Mouse (Mus musculus) myocyte (in vitro differentiated cells): ENCODE results near the gene Crtc3. TPM values are rescaled to one million over a fixed set of nuclear protein-coding genes. Genes with fewer than 3 reads are reported as not detected.
A peak's percentile ranks its signal among the peaks of the same experiment; 100 is the strongest.

Experiments used
- H3K27me3 ChIP-seq: one replicate; pipeline ENCODE4 v1.6.1; 2011; ENCODE audit not compliant: control insufficient read depth, insufficient read depth, insufficient read length
- H3K36me3 ChIP-seq: one replicate; pipeline ENCODE4 v1.6.1; 2011; ENCODE audit not compliant: control insufficient read depth, insufficient read depth
- H3K4me2 ChIP-seq: one replicate; pipeline ENCODE4 v1.6.1; 2011; ENCODE audit warnings: low read depth, control low read depth
- H3K4me3 ChIP-seq: one replicate; pipeline ENCODE4 v1.5.1; 2011; ENCODE audit warnings: mild to moderate bottlenecking, control low read depth, moderate library complexity
- H3K79me2 ChIP-seq: one replicate; pipeline ENCODE4 v1.6.1; 2011; ENCODE audit not compliant: control insufficient read depth, insufficient read depth
- H3ac ChIP-seq: one replicate; pipeline ENCODE4 v1.6.1; 2011; ENCODE audit not compliant: control insufficient read depth, insufficient read length
- CEBPB ChIP-seq: IDR thresholded peaks from 2 replicates; pipeline ENCODE4 v1.6.1; 2011; ENCODE audit warnings: mild to moderate bottlenecking, moderate library complexity; ENCODE audit not compliant: poor library complexity, insufficient read depth, severe bottlenecking
- E2F4 ChIP-seq: IDR thresholded peaks from one replicate; pipeline ENCODE4 v1.6.1; 2011; ENCODE audit warnings: mild to moderate bottlenecking, control low read depth, moderate library complexity; ENCODE audit not compliant: insufficient read depth
- MAX ChIP-seq: IDR thresholded peaks from one replicate; pipeline ENCODE4 v1.6.1; 2011; ENCODE audit warnings: low read depth, mild to moderate bottlenecking, control low read depth
- MYOD1 ChIP-seq, 3 experiments: IDR thresholded peaks; one replicate each; pipeline ENCODE4 v1.6.1; 2011; ENCODE audit warnings: control low read depth in 2 of 3, low read depth in 2 of 3, mild to moderate bottlenecking in 2 of 3, moderate library complexity in 1 of 3; ENCODE audit not compliant: insufficient read length in 2 of 3, control insufficient read depth in 1 of 3
- MYOG ChIP-seq, 3 experiments: IDR thresholded peaks; one replicate each; pipeline ENCODE4 v1.6.1; 2011; ENCODE audit warnings: control low read depth in 2 of 3, low read depth in 2 of 3, mild to moderate bottlenecking in 2 of 3; ENCODE audit not compliant: insufficient read length in 2 of 3, control insufficient read depth in 1 of 3, insufficient read depth in 1 of 3
- POLR2A ChIP-seq: IDR thresholded peaks from one replicate; pipeline ENCODE4 v1.6.1; 2011; ENCODE audit warnings: low read depth, mild to moderate bottlenecking, control low read depth, moderate library complexity; ENCODE audit not compliant: insufficient read length
- POLR2AphosphoS2 ChIP-seq: IDR thresholded peaks from one replicate; pipeline ENCODE4 v1.6.1; 2011; ENCODE audit warnings: low read depth, control low read depth; ENCODE audit not compliant: insufficient read length
- REST ChIP-seq: IDR thresholded peaks from one replicate; pipeline ENCODE4 v1.6.1; 2011; ENCODE audit warnings: mild to moderate bottlenecking, control low read depth, moderate library complexity; ENCODE audit not compliant: insufficient read depth, insufficient read length
- SRF ChIP-seq: IDR thresholded peaks from one replicate; pipeline ENCODE4 v1.6.1; 2011; ENCODE audit warnings: low read depth; ENCODE audit not compliant: control insufficient read depth, insufficient read length
- TCF12 ChIP-seq: IDR thresholded peaks from one replicate; pipeline ENCODE4 v1.6.1; 2011; ENCODE audit warnings: mild to moderate bottlenecking, control low read depth; ENCODE audit not compliant: poor library complexity, insufficient read depth, severe bottlenecking
- TCF3 ChIP-seq: IDR thresholded peaks from one replicate; pipeline ENCODE4 v1.6.1; 2011; ENCODE audit warnings: low read depth, control low read depth; ENCODE audit not compliant: insufficient read length
- USF1 ChIP-seq: IDR thresholded peaks from one replicate; pipeline ENCODE4 v1.6.1; 2011; ENCODE audit warnings: low read depth, mild to moderate bottlenecking, control low read depth, moderate library complexity
- polyA plus RNA-seq: library from polyadenylated mRNA; unstranded; fragments of >200 nt; fragmentation: generic; extraction: Trizol; gene quantifications from one replicate; pipeline ENCODE4 v1.2.1, GENCODE M21; 2012; ENCODE audit warnings: missing spikeins

Gene Crtc3
- polyA plus RNA-seq, 1 experiment, result 6.4 TPM

- Histone ChIP-seq H3K4me2 (peak overlapping the region; percentile 56), H3K4me3 (no peak overlapping the region), H3K27me3 (no peaks in the 10 kb centered on the region), H3K79me2 (no peaks in the 10 kb centered on the region), H3ac (no peak overlapping the region), H3K36me3 (no peaks in the 10 kb centered on the region)
- TF ChIP-seq MYOG (IDR thresholded peaks at IDR 0.05; ENCODE audit: control insufficient read depth in 1 of 3, insufficient read depth in 1 of 3, insufficient read length in 2 of 3, low read depth in 2 of 3) (no peak), TCF3 (no peak), CEBPB (no peak), TCF12 (no peak), REST (no peak), MAX (no peak), MYOD1 (IDR thresholded peaks at IDR 0.05; ENCODE audit: control insufficient read depth in 1 of 3, insufficient read length in 2 of 3, low read depth in 2 of 3) (no peak), E2F4 (no peak), POLR2A (no peak), USF1 (no peak), SRF (no peak), POLR2AphosphoS2 (no peak)
These were observed 46.8 kb downstream of the Crtc3 start for GRCm38 (mm10) chr7:80641899-80642298.

GRCm38 (mm10) chr7:80641497-80641896 lies 47.2 kb downstream of the Crtc3 start:
- TF ChIP-seq MYOG (IDR thresholded peaks at IDR 0.05; ENCODE audit: control insufficient read depth in 1 of 3, insufficient read depth in 1 of 3, insufficient read length in 2 of 3, low read depth in 2 of 3) (no peak), POLR2AphosphoS2 (no peak), TCF3 (no peak), REST (no peak), CEBPB (no peak), E2F4 (no peak), TCF12 (no peak), SRF (no peak), USF1 (no peak), POLR2A (no peak), MYOD1 (IDR thresholded peaks at IDR 0.05; ENCODE audit: control insufficient read depth in 1 of 3, insufficient read length in 2 of 3, low read depth in 2 of 3) (no peak), MAX (no peak)
- Histone ChIP-seq H3K36me3 (no peaks in the 10 kb centered on the region), H3K79me2 (no peaks in the 10 kb centered on the region), H3K4me3 (no peak overlapping the region), H3K27me3 (no peaks in the 10 kb centered on the region), H3K4me2 (peak overlapping the region; percentile 56), H3ac (no peak overlapping the region)

- no peak overlapping the region for H3K4me3 ChIP-seq
- no peak for TF ChIP-seq SRF
- no peak for TF ChIP-seq MAX
- no peak for TF ChIP-seq CEBPB
- no peak for TF ChIP-seq REST
- no peak for TF ChIP-seq E2F4
- no peak for TF ChIP-seq MYOG (IDR thresholded peaks at IDR 0.05; ENCODE audit: control insufficient read depth in 1 of 3, insufficient read depth in 1 of 3, insufficient read length in 2 of 3, low read depth in 2 of 3)
- TF ChIP-seq POLR2A, result no peak
- no peak for TF ChIP-seq MYOD1 (IDR thresholded peaks at IDR 0.05; ENCODE audit: control insufficient read depth in 1 of 3, insufficient read length in 2 of 3, low read depth in 2 of 3)
- no peak for TF ChIP-seq TCF3
- TF ChIP-seq USF1, result no peak
- TF ChIP-seq TCF12, result no peak
These were observed 48.7 kb downstream of the Crtc3 start for GRCm38 (mm10) chr7:80639981-80640380.

GRCm38 (mm10) chr7:80638460-80638859 lies 50.2 kb downstream of the Crtc3 start:
- no peak overlapping the region for H3K4me3 ChIP-seq
- no peak for TF ChIP-seq E2F4
- no peak for TF ChIP-seq MAX
- TF ChIP-seq SRF, result no peak
- no peak for TF ChIP-seq MYOD1 (IDR thresholded peaks at IDR 0.05; ENCODE audit: control insufficient read depth in 1 of 3, insufficient read length in 2 of 3, low read depth in 2 of 3)
- no peak for TF ChIP-seq POLR2A
- TF ChIP-seq POLR2AphosphoS2, result no peak
- no peak for TF ChIP-seq TCF3
- no peak for TF ChIP-seq USF1
- no peak for TF ChIP-seq MYOG (IDR thresholded peaks at IDR 0.05; ENCODE audit: control insufficient read depth in 1 of 3, insufficient read depth in 1 of 3, insufficient read length in 2 of 3, low read depth in 2 of 3)
- no peak for TF ChIP-seq TCF12
- no peak for TF ChIP-seq CEBPB
- TF ChIP-seq REST, result no peak
- H3K4me2 ChIP-seq, result no peak overlapping the region
- no peak overlapping the region for H3ac ChIP-seq
- H3K27me3 ChIP-seq, result no peaks in the 10 kb centered on the region
- H3K36me3 ChIP-seq, result no peaks in the 10 kb centered on the region
- H3K79me2 ChIP-seq, result no peaks in the 10 kb centered on the region

More at GRCm38 (mm10) chr7:80639981-80640380, 48.7 kb downstream of the Crtc3 start:
- H3ac ChIP-seq, result no peak overlapping the region
- no peaks in the 10 kb centered on the region for H3K79me2 ChIP-seq
- H3K36me3 ChIP-seq, result no peaks in the 10 kb centered on the region
- no peak overlapping the region for H3K4me2 ChIP-seq
- no peaks in the 10 kb centered on the region for H3K27me3 ChIP-seq
